Mouse (Mus musculus) thymus, adult 18-20 months (tissue): ENCODE measurements around the gene Il12a.
A peak's percentile ranks its signal among the peaks of the same experiment; 100 is the strongest.
"Not testable (repeated sequence)": the region's sequence is repeated elsewhere in the genome, so short reads cannot be mapped to it uniquely, and the experiment has no call there.

Experiments used
- DNase-seq, 2 experiments: peaks; one replicate each; pipeline ENCODE4 v3.0.0; 2022; ENCODE audit warnings: mixed read lengths in 2 of 2

Il12a gene

GRCm38 (mm10) chr3:68686852-68687560 is 3.4 kb upstream of the Il12a start:
- no peak for DNase-seq

DNA sequence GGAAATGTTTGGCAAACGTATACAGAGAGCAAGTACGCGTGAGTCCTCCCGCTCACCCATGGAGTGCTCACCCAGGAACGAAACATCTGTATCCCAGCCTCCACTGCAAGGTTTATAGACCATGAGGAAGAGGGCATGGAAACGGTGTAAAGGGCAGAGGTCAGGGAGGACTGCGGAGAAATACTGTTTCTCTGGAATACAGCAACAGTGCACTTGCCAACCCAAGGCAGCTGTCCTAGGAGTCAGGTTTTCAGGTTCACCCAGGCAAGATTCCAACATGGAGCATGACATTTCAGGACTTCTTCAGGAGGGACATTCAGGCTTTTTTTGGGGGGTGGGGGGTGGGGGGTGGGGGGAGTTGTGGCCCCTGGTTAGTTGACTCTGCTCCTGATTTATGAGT is 1.1 kb upstream of the Il12a start:
- no peak for DNase-seq

- no peak for DNase-seq
These were observed 795 bp downstream of the Il12a start for GRCm38 (mm10) chr3:68691100-68691778.

- DNase-seq: no peak
These were observed 1.6 kb downstream of the Il12a start for GRCm38 (mm10) chr3:68691938-68692599.

DNA sequence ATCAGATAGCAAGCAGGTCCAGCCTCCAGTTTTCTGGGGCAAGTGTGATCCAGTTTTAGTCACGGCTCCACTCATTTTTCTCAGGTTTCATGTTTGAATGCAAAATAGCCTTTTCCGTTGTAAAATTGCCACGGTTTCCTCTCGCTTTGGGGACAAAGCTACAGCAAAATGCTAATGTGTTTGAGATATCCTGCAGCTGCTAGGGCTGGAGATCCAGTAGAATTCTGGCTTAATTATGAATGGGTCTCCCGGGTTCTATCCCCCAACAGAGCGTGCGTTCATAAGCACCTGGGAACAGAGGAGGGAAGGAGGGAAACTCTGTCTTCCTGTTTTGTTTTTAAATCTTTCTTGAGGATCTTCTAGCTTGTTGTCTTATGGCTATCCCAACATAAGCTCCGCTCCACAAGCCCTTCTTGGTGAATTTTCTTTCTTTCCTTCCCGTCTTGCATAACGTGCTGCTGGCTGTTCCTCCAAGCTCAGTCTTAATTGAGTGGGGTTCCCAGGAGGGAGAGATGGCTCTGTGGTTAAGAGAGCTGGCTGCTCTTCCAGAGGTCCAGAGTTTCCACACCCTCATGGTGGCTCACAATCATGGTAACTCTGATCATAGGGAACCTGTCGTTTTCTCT is 2.3 kb downstream of the Il12a start:
- no peak for DNase-seq

GRCm38 (mm10) chr3:68693441-68694048 is 3.1 kb downstream of the Il12a start:
- DNase-seq: peak in 1 of 2 experiments; percentile 29

DNA sequence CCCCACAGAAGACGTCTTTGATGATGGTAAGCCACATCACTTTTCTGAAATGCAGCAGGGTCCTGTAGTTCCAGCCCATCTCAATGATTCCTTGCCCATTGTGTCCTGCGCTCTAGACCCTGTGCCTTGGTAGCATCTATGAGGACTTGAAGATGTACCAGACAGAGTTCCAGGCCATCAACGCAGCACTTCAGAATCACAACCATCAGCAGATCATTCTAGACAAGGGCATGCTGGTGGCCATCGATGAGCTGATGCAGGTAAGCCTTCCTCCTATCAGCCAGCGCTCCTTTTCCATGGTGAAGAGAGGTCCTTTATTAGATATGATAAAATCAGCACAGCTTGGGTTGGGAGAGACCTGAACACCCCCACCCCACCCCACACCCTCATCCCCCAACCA is 4.9 kb downstream of the Il12a start:
- no peak for DNase-seq

GRCm38 (mm10) chr3:68696495-68697200 is 6.2 kb downstream of the Il12a start:
- no peak for DNase-seq

DNA sequence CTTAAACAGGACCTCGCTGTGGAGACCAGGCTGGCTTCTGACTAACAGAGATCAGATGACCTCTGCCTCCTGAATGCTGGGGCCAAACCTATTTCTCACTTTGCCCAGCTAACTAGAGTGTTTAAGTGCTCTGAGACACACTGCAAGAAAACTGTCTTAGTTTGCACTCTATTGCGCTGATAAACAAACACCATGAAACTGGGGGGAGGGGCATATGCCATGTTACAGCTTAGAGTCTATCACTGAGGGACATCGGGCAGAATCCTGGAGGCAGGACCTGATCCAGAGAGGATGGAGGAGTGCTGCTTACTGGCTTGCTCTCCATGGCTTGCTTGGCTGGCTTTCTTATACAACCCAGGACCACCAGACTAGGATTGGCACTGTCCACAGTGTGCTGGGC is 8.2 kb downstream of the Il12a start:
- no peak for DNase-seq

DNA sequence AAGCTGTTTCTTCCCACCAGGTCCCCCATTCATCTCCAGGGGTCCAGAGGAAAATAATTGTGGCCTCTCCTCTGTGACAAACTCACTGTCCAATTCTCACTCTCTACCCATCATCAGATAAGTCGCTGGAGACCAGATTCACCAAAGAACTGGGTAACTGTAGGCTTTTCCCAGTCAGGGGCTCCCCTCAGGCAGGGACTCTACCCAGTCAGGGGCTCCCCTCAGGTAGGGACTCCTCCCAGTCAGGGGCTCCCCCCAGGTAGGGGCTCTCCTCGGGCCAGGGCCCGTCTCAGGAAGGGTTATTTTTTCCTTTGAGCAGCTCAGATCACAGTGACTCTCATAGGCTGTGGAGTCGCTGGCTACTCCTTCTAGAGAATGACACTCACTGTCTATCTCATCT is 9.6 kb downstream of the Il12a start:
- DNase-seq: no peak

GRCm38 (mm10) chr3:68706307-68706706 is 15.9 kb downstream of the Il12a start:
- DNase-seq: no peak

DNA sequence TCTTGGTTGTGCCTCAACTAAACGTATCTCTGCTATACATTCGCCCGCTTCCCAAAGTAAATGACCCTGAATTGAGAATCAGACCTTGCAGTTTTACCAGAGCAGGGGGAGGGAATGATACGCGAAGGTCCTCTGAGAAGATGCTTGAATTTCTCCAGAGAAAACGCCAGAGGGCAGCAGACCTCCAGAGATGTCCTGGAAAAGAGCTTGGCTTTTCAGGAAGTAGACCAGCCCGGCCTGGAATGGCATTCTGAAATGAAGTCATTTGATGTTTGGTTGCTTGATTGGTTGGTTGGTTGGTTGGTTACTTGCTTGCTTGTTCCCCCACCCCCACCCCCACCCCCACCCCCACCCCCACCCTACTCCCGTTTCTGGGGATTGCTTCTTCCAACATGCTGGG is 17.8 kb downstream of the Il12a start:
- no peak for DNase-seq

DNA sequence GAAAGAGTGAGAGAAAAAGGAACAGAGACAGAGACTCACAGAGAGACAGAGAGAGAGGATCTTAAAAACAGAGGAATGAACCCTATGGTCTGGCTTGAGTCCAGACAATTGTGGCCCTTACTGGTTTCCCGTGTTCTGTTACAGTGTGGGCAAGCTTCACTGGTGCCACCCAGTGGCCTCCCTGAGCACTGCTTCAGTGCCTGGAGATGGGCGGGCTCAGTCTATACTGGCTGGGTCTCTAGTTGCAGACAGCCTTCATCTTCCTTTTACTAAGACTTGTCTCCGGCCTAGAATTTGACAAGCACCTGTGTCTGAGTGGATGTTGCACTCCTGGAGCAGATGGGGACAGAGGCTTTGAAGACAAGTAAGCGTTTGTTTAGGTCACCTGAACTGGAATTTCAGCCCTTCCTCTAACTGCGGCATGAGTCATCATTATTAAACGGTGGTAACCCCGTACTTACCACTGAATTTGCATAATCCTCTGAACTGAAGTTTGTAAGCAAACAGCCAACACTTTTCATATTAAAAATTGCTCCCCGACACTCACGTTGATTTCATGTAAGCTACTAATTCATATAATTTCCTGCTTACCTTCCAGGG is 18.9 kb downstream of the Il12a start:
- peak; percentile 60 to 71 for DNase-seq

DNA sequence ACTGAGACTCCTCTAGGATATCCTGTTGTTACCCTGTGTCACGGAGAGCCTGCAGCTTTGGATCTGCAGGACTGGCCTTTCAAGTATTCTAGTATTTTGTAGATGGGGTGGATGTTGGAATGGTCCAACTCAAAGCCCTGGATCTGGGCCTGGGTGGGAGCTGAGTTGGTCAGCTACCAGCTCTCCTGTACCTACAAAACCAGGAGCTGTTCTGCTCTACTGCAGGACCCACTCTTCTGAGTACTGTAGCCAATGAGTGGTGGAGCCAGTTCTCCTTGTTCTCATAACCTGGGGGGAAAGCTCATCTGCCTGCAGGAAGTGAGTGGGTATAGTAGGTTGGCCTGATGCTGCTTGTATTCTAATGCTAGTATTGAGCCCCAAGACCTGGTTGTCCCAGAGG is 20.0 kb downstream of the Il12a start:
- no peak for DNase-seq

- no peak for DNase-seq
These were observed 21.1 kb downstream of the Il12a start for GRCm38 (mm10) chr3:68711510-68711909.

- DNase-seq: no peak
These were observed 23.1 kb downstream of the Il12a start for GRCm38 (mm10) chr3:68713550-68713949.

GRCm38 (mm10) chr3:68717346-68717745 is 26.9 kb downstream of the Il12a start:
- not testable (repeated sequence) for DNase-seq

- no peak for DNase-seq
These were observed 28.9 kb downstream of the Il12a start for GRCm38 (mm10) chr3:68719229-68719819.

DNA sequence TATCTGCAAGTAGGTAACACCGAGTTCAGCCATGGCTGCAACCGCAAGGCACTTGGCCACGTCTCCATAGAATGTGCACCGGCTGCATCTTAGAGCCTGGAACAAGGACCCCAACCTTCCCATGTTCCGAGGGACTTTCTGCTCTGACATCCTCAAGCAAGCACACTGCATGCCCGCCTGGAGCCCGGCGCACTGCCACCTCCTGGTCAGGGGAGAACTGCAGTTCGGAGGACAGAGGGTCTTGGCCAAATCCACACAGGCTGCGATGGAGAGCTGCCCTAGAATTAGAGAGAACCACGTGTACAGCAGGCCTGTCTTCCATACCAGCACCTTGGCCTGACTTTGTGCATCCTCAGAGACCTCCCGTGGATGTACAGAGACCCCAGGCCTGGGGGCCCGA is 29.8 kb downstream of the Il12a start:
- peak in 1 of 2 experiments; percentile 23 for DNase-seq

DNA sequence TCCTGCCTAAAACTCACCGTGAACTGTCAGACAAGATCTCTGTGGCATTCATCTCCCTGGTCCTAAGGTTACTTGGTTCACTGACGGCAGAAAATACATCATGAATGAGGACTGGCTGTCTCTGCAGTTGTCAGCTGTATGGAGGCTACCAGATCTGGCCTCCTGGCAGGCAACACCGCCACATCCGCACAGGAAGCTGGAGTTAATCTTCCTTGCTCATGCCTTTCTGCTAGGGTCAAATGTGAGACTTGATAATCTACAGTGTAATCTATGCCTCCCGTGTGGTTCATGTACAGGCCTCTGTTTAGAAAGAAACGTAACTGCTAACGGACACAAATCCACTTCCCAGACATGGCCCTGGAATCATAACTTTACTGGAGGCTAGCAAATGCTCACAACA is 51.5 kb downstream of the Il12a start:
- DNase-seq: no peak

DNA sequence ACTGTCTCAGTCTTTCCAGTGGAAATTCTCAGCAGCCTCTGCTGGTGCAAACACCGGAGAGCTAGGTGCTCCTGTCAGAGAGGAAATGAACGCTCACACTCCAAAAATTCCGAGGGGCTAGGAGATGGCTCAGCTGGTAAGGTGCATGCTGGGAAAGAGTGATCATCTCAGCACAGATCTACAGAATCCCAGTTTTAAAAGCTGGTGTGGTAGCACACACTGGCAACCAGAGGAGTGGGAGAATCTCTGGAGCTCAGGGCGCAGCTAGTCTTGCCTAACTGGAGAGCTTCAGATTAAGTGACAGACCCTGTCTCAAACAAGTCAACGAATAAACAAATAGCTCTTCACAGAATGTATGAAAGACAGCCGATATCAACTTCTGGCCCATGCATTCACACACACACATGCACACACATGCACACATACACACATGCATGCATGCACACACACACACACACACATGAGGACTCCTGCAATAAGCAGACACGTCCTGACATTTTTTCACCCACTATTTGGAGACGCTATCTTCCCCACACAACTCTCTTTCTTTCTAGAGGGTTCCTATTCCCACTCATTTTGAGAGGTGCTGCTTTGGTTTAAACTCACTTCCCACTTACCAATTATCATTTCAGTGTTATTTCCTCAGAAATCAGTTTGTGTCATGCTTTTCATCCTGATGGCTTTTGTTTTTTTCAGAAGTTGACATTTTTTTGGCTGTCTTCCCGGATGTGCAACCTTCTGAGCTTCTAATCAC is 52.5 kb downstream of the Il12a start:
- DNase-seq: no peak
